Mouse (Mus musculus) skeletal muscle tissue, postnatal 0 days (tissue): ENCODE measurements around the gene Arrdc3. TPM values are rescaled to one million over a fixed set of nuclear protein-coding genes. Genes with fewer than 3 reads are reported as not detected.

Experiments
- polyA plus RNA-seq: library from polyadenylated mRNA; unstranded; fragments of >200 nt; fragmentation: Nextera tagmentation; extraction: Ambion mirVana; gene quantifications from 2 replicates; pipeline ENCODE4 v1.2.1, GENCODE M21; 2015

Arrdc3 gene
- 31.5 and 33.3 TPM in 2 replicates for polyA plus RNA-seq

GRCm38 (mm10) chr13:80883190-80883589 is at the start of gene Arrdc3:
TSS of gene Arrdc3 (plus strand) at chr13:80883384.

